Mouse (Mus musculus): ENCODE measurements around the gene Rnf182.

Gene Rnf182

DNA sequence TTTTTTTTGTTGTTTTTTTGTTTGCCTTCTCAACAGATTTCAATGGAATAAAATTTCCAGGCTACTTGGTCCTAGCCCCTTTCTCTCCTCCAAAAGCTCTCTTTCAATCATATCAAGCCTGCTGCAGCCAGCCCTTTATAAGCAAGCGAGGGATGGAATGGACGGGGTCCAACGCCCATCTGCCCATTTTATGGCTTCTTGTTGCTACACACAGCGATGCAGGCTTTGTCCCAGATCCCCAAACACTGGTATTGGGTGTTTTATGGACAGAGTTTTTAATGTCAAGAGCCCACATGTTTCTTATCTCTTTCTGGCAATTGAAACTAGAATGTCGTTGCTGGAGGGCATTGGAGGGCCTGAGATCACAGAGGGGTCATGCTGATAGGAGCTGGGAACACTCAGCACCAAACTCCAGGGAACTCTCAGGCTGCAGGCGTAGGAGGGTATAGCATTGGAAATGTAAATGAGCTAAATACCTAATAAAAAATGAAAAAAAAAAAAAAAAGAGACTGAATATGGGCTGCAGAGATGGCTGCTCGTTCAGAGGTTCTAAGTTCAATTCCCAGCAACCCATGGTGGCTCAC, 89.1 kb downstream of the Rnf182 start:
- DNase-seq = no peak

GRCm38 (mm10) chr13:43706387-43706786, 90.9 kb downstream of the Rnf182 start:
- DNase-seq = peak; percentile 80

GRCm38 (mm10) chr13:43709529-43709928, 94.0 kb downstream of the Rnf182 start:
- no peak for DNase-seq

GRCm38 (mm10) chr13:43711708-43712314, 96.3 kb downstream of the Rnf182 start:
- DNase-seq = no peak

- no peak for DNase-seq
These were observed 99.2 kb downstream of the Rnf182 start for GRCm38 (mm10) chr13:43714741-43715140.

- DNase-seq = no peak
These were observed 100.0 kb downstream of the Rnf182 start for GRCm38 (mm10) chr13:43715466-43715865.

- DNase-seq = no peak
These were observed 101.1 kb downstream of the Rnf182 start for GRCm38 (mm10) chr13:43716514-43717036.

DNA sequence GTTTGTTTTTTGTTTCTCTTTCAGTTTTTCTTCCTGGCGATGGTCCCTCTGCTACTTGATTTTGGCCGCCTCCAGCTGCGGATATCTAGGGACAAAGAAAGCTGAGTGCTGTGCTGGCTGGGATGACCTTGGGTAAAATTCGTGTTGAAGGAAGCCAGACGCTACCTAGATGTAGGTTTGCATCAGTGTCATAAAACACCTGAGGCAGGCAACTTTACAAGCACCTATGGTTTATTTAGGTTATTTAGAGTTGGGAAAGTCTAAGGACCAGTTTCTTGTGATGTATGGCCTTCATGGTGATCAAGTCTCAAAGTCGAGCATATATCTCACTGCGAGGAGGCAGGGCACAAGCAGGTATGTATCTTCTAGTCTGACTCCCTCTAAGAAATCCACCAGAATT, 102.7 kb downstream of the Rnf182 start:
- DNase-seq = no peak

- DNase-seq = no peak
These were observed 105.0 kb downstream of the Rnf182 start for GRCm38 (mm10) chr13:43720496-43720895.

Measured in cerebellum, adult 11 months (tissue).